Mouse (Mus musculus): ENCODE measurements around the gene Tbl3. TPM values are rescaled to one million over a fixed set of nuclear protein-coding genes. Genes with fewer than 3 reads are reported as not detected.

Tbl3 gene
- total and polyA plus RNA-seq, 2 experiments from 2014 or later: 30.1 to 42.2 TPM

DNA sequence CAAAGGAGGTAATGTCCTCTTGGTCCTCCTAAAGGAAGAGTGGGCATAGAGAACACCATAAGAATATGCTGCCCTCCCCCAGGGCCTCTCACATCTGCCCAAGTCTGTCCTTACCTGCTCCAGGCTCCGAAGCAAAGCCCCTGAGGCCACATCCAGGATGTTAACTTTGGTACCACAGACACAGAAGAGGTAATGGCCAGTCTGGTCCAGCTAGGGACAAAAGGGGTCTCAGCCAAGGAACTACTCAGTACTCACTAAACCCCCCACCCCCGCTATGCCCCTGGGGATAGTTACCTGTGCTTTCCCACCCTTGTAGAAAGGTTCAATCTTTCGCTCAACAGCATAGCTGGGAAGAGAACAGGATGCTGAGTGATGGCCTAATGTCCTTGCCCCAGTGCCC lies 1.6 kb downstream of the Tbl3 start:
- DNase-seq (ENCODE audit: low spot score) (no peak), ATAC-seq (ENCODE audit: insufficient read depth, low read depth) (no peak)
- Histone ChIP-seq H3K36me3 (replicated peaks; ENCODE audit: control insufficient read depth, insufficient read depth, low read length) (peaks cover 45% of the 10 kb centered on the region), H3K27ac (ENCODE audit: low read depth) (no peak overlapping the region), H3K9ac (replicated peaks; ENCODE audit: low read depth, low read length) (no peak overlapping the region), H3K9me3 (replicated peaks; ENCODE audit: control insufficient read depth, low read length) (no peaks in the 10 kb centered on the region), H3K4me3 (ENCODE audit: low read depth, low read length) (no peak overlapping the region), H3K4me1 (ENCODE audit: control insufficient read depth, insufficient read depth) (peaks cover 13% of the 10 kb centered on the region; the same call in 1 of the 2 replicates), H3K27me3 (ENCODE audit: control insufficient read depth, insufficient read depth, low read length) (no peaks in the 10 kb centered on the region), H3K4me2 (ENCODE audit: low read depth, low read length) (no peak overlapping the region)
- no peak for TF ChIP-seq CTCF (IDR thresholded peaks at IDR 0.05; ENCODE audit: low read depth)
- no peak for TF ChIP-seq EP300 (IDR thresholded peaks at IDR 0.05; ENCODE audit: low read depth)
- 88% methylated on average over 3 of the region's 3 CpGs for WGBS

GRCm38 (mm10) chr17:24701251-24701650 lies 6.2 kb downstream of the Tbl3 start:
- H3K9me3 ChIP-seq (replicated peaks; ENCODE audit: control insufficient read depth, low read length): no peaks in the 10 kb centered on the region
- ATAC-seq (ENCODE audit: insufficient read depth, low read depth): no peak
- H3K4me3 ChIP-seq (ENCODE audit: low read depth, low read length): no peak overlapping the region
- H3K9ac ChIP-seq (replicated peaks; ENCODE audit: low read depth, low read length): no peak overlapping the region
- WGBS: 91% methylated on average over 9 of the region's 9 CpGs
- no peak overlapping the region for H3K27ac ChIP-seq (ENCODE audit: low read depth)
- H3K4me1 ChIP-seq (ENCODE audit: control insufficient read depth, insufficient read depth): peaks cover 13% of the 10 kb centered on the region; the same call in 1 of the 2 replicates
- DNase-seq (ENCODE audit: low spot score): no peak
- no peaks in the 10 kb centered on the region for H3K27me3 ChIP-seq (ENCODE audit: control insufficient read depth, insufficient read depth, low read length)
- TF ChIP-seq EP300 (IDR thresholded peaks at IDR 0.05; ENCODE audit: low read depth) (no peak), CTCF (IDR thresholded peaks at IDR 0.05; ENCODE audit: low read depth) (no peak)
- H3K36me3 ChIP-seq (replicated peaks; ENCODE audit: control insufficient read depth, insufficient read depth, low read length): peaks cover 55% of the 10 kb centered on the region
- no peak overlapping the region for H3K4me2 ChIP-seq (ENCODE audit: low read depth, low read length)

GRCm38 (mm10) chr17:24699473-24699872 lies 8.0 kb downstream of the Tbl3 start:
- Histone ChIP-seq H3K4me2 (ENCODE audit: low read depth, low read length) (no peak overlapping the region), H3K27me3 (ENCODE audit: control insufficient read depth, insufficient read depth, low read length) (no peaks in the 10 kb centered on the region), H3K9me3 (replicated peaks; ENCODE audit: control insufficient read depth, low read length) (no peaks in the 10 kb centered on the region), H3K27ac (ENCODE audit: low read depth) (no peak overlapping the region), H3K4me3 (ENCODE audit: low read depth, low read length) (no peak overlapping the region), H3K9ac (replicated peaks; ENCODE audit: low read depth, low read length) (no peak overlapping the region), H3K4me1 (ENCODE audit: control insufficient read depth, insufficient read depth) (peaks cover 18% of the 10 kb centered on the region), H3K36me3 (replicated peaks; ENCODE audit: control insufficient read depth, insufficient read depth, low read length) (peaks cover 44% of the 10 kb centered on the region)
- 73% methylated on average over 2 of the region's 2 CpGs for WGBS
- no peak for TF ChIP-seq CTCF (IDR thresholded peaks at IDR 0.05; ENCODE audit: low read depth)
- no peak for TF ChIP-seq EP300 (IDR thresholded peaks at IDR 0.05; ENCODE audit: low read depth)
- ATAC-seq (ENCODE audit: insufficient read depth, low read depth) (no peak), DNase-seq (ENCODE audit: low spot score) (no peak)

- TF ChIP-seq CTCF (IDR thresholded peaks at IDR 0.05; ENCODE audit: low read depth): no peak
- TF ChIP-seq EP300 (IDR thresholded peaks at IDR 0.05; ENCODE audit: low read depth): no peak
- peaks cover 18% of the 10 kb centered on the region for H3K4me1 ChIP-seq (ENCODE audit: control insufficient read depth, insufficient read depth)
- no peak for ATAC-seq (ENCODE audit: insufficient read depth, low read depth)
- H3K9ac ChIP-seq (replicated peaks; ENCODE audit: low read depth, low read length): no peak overlapping the region
- WGBS: 58% methylated on average over 9 of the region's 9 CpGs
- no peak for DNase-seq (ENCODE audit: low spot score)
- H3K36me3 ChIP-seq (replicated peaks; ENCODE audit: control insufficient read depth, insufficient read depth, low read length): peaks cover 36% of the 10 kb centered on the region
- H3K27me3 ChIP-seq (ENCODE audit: control insufficient read depth, insufficient read depth, low read length): no peaks in the 10 kb centered on the region
- no peaks in the 10 kb centered on the region for H3K9me3 ChIP-seq (replicated peaks; ENCODE audit: control insufficient read depth, low read length)
- H3K4me3 ChIP-seq (ENCODE audit: low read depth, low read length): no peak overlapping the region
- no peak overlapping the region for H3K4me2 ChIP-seq (ENCODE audit: low read depth, low read length)
- H3K27ac ChIP-seq (ENCODE audit: low read depth): no peak overlapping the region
These were observed 8.7 kb downstream of the Tbl3 start for GRCm38 (mm10) chr17:24698715-24699114.

DNA sequence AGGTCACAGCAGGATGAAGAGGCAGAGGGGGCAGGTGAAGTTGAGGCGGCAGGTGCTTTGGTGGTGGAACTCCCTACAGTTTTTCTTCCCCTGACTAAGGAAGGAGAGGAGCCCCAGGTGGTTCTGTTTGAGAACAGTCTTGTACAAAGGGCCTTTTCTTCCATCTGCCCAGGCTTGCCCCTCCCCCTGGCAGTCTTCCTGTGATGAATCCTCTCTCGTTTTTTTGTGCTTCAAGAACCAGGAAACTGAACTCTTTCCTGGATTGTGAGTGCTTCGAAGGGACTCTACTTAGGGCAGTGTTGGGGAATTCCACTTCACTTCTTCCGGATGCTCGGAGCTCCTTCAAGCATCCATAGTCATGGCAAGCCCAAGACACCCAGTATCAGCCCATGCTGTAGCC lies 9.5 kb downstream of the Tbl3 start:
- TF ChIP-seq CTCF (IDR thresholded peaks at IDR 0.05; ENCODE audit: low read depth): no peak
- TF ChIP-seq EP300 (IDR thresholded peaks at IDR 0.05; ENCODE audit: low read depth): no peak
- ATAC-seq (ENCODE audit: insufficient read depth, low read depth) (no peak), DNase-seq (ENCODE audit: low spot score) (no peak)
- H3K27ac ChIP-seq (ENCODE audit: low read depth): no peak overlapping the region
- H3K27me3 ChIP-seq (ENCODE audit: control insufficient read depth, insufficient read depth, low read length): no peaks in the 10 kb centered on the region
- WGBS: 16% methylated on average over 5 of the region's 5 CpGs
- H3K9ac ChIP-seq (replicated peaks; ENCODE audit: low read depth, low read length): no peak overlapping the region
- H3K9me3 ChIP-seq (replicated peaks; ENCODE audit: control insufficient read depth, low read length): no peaks in the 10 kb centered on the region
- peaks cover 32% of the 10 kb centered on the region for H3K36me3 ChIP-seq (replicated peaks; ENCODE audit: control insufficient read depth, insufficient read depth, low read length)
- peaks cover 18% of the 10 kb centered on the region for H3K4me1 ChIP-seq (ENCODE audit: control insufficient read depth, insufficient read depth)
- no peak overlapping the region for H3K4me2 ChIP-seq (ENCODE audit: low read depth, low read length)
- no peak overlapping the region for H3K4me3 ChIP-seq (ENCODE audit: low read depth, low read length)

DNA sequence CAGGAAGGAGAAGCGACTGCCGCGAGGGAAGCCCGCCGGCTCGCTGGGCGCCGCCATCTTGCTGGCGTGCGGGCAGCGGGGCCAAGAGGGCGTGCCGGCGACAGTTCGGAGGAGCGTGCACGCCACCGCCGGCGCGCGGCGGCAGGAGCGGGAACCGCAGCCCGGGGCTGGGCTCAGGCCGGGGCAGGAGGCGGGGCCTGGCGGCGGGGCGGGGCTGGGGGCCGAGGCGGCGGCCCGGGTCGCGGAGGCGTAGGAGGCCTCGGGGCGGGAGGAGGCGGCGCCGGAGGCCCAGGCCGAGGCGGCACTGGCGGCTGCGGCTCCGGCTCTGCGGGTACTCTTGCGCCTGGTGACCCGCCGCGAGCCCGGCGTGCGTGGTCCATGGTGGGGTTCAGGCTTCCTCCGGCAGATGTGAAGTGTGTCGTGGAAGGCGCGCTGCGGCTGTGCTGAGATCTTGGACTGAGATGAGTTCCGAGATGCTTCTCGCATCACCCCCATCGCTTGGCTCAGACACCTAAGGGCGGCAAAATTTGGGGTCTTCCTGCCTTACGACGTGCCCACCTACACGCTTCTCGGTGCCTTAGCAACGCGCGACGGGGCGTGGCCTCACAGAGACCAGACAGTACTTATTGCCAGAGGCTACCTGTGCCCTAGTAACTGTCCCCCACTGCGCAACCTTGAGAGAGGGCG lies 11.3 kb downstream of the Tbl3 start, which contains the start of the genes Gfer and Noxo1:
Gene Gfer, minus strand, starts transcription at position 146 of the 687 bp plus-strand sequence.
Gene Noxo1, plus strand, starts transcription at position 224 of the 687 bp plus-strand sequence.
- Histone ChIP-seq H3K9me3 (replicated peaks; ENCODE audit: control insufficient read depth, low read length) (no peaks in the 10 kb centered on the region), H3K9ac (replicated peaks; ENCODE audit: low read depth, low read length) (peak within 1 kb of the TSS; percentile 83), H3K27me3 (ENCODE audit: control insufficient read depth, insufficient read depth, low read length) (no peaks in the 10 kb centered on the region), H3K4me3 (ENCODE audit: low read depth, low read length) (peak within 1 kb of the TSS; percentile 87), H3K4me1 (ENCODE audit: control insufficient read depth, insufficient read depth) (peaks cover 18% of the 10 kb centered on the region), H3K4me2 (ENCODE audit: low read depth, low read length) (peak within 1 kb of the TSS; percentile 73), H3K36me3 (replicated peaks; ENCODE audit: control insufficient read depth, insufficient read depth, low read length) (peaks cover 14% of the 10 kb centered on the region), H3K27ac (ENCODE audit: low read depth) (peak within 1 kb of the TSS; percentile 69)
- peak; percentile 94 for ATAC-seq (ENCODE audit: insufficient read depth, low read depth)
- under 1% methylated on average over 70 of the region's 76 CpGs for WGBS
- peak; percentile 85 for DNase-seq (ENCODE audit: low spot score)
- TF ChIP-seq EP300 (IDR thresholded peaks at IDR 0.05; ENCODE audit: low read depth) (no peak), CTCF (IDR thresholded peaks at IDR 0.05; ENCODE audit: low read depth) (no peak)

All from heart, postnatal 0 days (tissue).